Mouse (Mus musculus) large intestine, adult 2 months (tissue): ENCODE measurements around the gene Akna. TPM values are rescaled to one million over a fixed set of nuclear protein-coding genes. Genes with fewer than 3 reads are reported as not detected.

Source experiments
- DNase-seq: peaks from one replicate; pipeline ENCODE4 v3.0.0-alpha.2; 2012; ENCODE audit warnings: low read depth, low spot score
- WGBS: fragments of 180-500 bp; shearing (Covaris S2); methylation state at CpG from one replicate; pipeline ENCODE4 v1.1.7; 2018; 5-methylcytosine and 5-hydroxymethylcytosine counted together
- polyA plus RNA-seq: library from polyadenylated mRNA; depleted of rRNA; stranded (reverse); fragments of >200 nt; gene quantifications from 2 replicates; pipeline ENCODE4 v1.2.3, GENCODE M21; 2012

Akna gene
- polyA plus RNA-seq, 1 experiment: 7.6 TPM

GRCm38 (mm10) chr4:63411222-63411621 lies 8.1 kb upstream of the Akna start:
- 62% methylated on average over 5 of the region's 5 CpGs for WGBS
- no peak for DNase-seq

GRCm38 (mm10) chr4:63410583-63410934 lies 7.4 kb upstream of the Akna start:
- under 1% methylated on average over 19 of the region's 19 CpGs for WGBS
- peak; percentile 84 for DNase-seq

DNA sequence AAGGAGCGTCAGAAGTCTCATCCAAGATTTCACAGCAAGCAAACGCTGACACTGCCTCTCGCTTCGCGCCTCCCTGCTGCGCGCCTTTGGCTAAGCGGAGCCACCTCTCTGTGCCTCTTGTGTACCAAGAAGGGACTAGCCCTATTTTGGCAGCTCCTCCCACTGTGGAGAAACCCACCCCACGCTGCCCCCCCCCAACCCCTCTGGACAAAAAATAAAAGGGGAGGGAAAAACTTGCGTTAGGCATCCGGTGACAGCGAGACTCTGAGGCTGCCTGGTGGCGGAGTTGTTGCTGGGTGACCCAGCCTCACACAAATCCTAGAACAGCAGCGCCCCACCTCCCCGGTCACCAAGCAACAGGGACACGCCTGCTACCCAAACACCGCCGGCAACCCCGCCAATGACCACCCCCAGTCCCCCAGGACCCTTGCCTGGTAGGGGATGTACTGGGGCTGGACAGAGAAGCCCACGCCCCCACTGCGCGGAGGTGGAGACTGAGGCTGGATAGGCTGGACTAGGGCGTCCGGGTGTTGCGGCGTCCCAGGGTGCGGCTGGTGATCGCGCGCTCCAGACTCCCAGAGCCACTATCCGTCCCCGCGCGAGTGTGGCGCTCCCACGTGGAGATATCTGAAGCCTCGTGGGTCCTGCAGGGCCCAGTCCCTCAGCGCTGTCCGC lies 6.9 kb upstream of the Akna start:
- under 1% methylated on average over 39 of the region's 39 CpGs for WGBS
- peak; percentile 16 for DNase-seq

- 6% methylated on average over 18 of the region's 18 CpGs for WGBS
- no peak for DNase-seq
Observed at GRCm38 (mm10) chr4:63409317-63409907, 6.3 kb upstream of the Akna start.

DNA sequence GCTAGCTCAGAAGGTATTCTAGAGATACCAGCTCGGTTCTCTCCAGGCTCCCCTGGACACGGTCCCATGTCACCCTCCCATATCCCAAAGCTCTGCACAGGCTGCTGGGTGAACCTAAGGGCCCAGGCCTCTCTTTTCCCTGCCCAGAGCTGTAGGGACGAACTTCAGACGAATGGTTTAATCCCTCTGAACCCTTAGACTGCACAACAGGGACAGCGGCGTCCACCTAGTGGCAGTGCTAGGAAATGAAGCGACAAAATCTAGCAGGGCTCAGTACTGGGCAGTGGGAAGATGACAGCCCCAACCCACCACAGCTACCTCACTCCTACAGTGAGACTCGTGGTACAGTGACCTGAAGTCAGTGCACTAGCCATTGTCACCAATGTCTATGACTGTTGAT lies 5.5 kb upstream of the Akna start:
- peak; percentile 21 for DNase-seq
- whole genome bisulfite sequencing: 19% methylated on average over 8 of the region's 8 CpGs

GRCm38 (mm10) chr4:63408247-63408646 lies 5.1 kb upstream of the Akna start:
- 67% methylated on average over 7 of the region's 7 CpGs for WGBS
- no peak for DNase-seq

DNA sequence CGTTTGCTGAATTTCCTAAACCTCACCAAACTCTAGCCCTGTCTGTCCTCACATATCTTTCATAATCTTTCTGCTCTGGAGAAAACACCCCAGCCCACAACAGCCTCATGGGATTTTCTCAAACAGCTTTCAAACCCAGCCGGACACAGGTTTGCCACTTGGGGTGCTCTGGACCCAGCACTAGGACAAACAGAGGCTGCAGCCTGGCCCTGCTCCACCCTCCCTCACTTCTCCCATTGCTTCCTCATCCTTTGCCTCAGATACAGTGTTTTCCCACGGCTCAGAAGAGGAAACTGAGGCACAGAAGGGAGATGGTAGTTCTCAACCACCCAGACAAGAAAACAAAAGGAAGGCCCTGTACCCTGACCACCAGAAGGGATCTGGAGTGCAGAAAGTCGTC lies 2.5 kb upstream of the Akna start:
- 43% methylated on average over 4 of the region's 4 CpGs for WGBS
- DNase-seq: no peak

GRCm38 (mm10) chr4:63405051-63405450 lies 1.9 kb upstream of the Akna start:
- DNase-seq: no peak

GRCm38 (mm10) chr4:63404205-63404604 lies 1.1 kb upstream of the Akna start:
- 73% methylated on average over 7 of the region's 7 CpGs for WGBS

More at GRCm38 (mm10) chr4:63405051-63405450, 1.9 kb upstream of the Akna start:
- WGBS: 32% methylated on average over 7 of the region's 7 CpGs

GRCm38 (mm10) chr4:63402558-63402957 lies 596 bp downstream of the Akna start:
- DNase-seq: no peak
- 27% methylated on average over 6 of the region's 6 CpGs for WGBS

More at GRCm38 (mm10) chr4:63404205-63404604, 1.1 kb upstream of the Akna start:
- no peak for DNase-seq

DNA sequence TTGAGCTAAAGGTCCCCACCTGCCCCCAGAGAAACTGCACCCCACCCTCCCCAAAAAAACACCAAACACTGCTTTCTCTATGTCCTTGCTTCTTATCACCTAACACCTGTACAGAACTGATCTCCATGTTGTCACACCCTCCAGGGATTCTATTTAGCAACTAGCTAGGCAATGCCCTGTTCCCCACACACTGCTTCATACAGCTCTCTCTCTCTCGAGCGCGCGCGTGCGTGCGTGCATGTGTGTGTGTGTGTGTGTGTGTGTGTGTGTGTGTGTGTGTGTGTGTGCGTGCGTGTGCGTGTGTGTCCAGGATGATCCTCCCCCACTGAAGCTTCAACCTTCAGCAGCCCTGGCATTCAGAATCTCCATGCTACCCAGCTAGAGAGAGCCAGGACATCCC lies 1.1 kb downstream of the Akna start:
- DNase-seq: no peak
- WGBS: 69% methylated on average over 10 of the region's 10 CpGs

DNA sequence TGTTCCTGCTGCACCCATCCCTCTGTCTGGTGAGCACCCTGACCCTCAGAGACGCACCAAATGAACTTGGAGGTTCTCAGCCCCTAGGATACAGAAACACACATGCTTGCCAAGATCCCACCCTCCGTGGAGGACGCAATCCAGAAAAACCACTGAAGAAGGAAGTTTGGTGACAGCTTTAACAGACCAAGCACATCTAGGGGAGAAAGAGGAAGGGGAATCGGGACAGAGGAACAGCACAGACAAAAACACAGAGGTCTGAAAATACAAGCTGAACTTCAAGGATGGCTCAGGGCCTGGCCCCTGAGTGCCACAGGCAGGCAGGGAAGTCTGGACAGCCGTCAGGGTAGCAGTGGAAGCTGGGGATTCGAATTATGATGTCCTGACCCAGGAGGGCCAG lies 1.5 kb downstream of the Akna start:
- WGBS: 76% methylated on average over 6 of the region's 6 CpGs
- no peak for DNase-seq

- no peak for DNase-seq
- WGBS: 83% methylated on average over 18 of the region's 18 CpGs
Observed at GRCm38 (mm10) chr4:63400541-63401306, 2.4 kb downstream of the Akna start.

DNA sequence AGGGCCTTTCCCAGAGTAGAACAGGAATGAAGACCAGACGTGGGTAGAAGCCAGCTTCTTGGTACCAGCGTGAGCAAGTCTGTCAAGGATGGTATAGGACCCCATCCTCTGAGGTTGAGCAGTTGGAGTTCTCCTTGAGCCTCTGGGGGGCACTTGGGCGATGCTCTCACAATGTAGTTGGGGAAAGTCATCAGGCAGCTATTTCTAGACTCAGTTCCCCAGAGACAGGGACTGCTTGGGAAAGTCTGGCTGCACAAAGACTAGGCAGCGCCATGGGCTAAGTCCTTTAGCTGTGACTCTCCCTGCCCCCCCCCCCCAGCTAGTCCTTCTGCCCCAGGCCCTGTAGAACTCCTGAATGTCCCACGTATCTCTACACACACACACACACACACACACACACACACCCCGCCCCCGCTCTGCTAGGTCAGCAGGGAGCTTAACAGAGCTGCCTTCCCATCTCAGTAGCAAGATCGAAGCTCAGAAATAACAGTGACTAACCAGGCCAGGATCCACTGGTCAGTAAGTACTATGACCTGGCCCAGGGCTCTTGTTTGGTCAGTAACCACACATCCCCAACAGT lies 3.4 kb downstream of the Akna start:
- 79% methylated on average over 8 of the region's 8 CpGs for WGBS
- DNase-seq: no peak

DNA sequence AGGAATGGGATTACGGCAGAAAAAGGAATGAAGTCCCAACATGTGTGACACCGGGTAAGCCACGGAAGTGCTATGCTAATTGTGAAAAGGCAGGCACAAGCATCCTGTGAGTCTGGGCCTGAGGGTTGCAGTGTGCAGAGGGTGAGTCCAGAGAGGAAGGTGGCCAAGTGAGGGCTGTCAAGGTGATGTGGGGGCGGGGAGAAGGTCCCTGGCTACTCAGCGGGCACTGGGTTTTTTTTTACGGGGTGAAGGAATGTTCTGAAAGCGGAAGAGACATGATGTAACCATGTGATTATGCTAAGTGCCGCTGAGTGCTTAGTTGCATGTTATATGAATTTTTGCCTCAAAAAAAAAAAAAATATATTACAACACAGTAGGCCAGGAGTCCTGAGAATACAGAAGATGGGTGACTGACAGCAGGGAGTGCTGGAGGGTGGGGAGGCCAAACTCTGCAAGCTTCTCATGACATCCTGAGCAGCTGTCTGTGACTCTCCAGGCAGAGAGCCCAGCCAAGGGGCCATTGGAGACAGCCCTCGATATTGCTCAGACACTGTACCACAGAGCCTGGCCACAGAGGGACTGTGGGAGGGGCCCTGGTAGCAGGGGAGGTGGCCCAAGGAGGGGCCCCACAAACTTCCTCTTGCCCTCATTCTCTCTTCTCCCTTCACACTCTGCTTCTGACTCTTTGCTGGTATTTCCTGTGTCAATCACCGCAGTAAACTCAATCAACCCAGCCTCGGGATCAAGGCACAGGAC lies 4.1 kb downstream of the Akna start:
- 53% methylated on average over 11 of the region's 11 CpGs for WGBS

GRCm38 (mm10) chr4:63397981-63398537 lies 5.1 kb downstream of the Akna start:
- DNase-seq: no peak
- 91% methylated on average over 10 of the region's 10 CpGs for WGBS

More for the DNA sequence above, 4.1 kb downstream of the Akna start:
- DNase-seq: no peak

- no peak for DNase-seq
- WGBS: 60% methylated on average over 6 of the region's 6 CpGs
Observed at GRCm38 (mm10) chr4:63391322-63391721, 11.8 kb downstream of the Akna start.

DNA sequence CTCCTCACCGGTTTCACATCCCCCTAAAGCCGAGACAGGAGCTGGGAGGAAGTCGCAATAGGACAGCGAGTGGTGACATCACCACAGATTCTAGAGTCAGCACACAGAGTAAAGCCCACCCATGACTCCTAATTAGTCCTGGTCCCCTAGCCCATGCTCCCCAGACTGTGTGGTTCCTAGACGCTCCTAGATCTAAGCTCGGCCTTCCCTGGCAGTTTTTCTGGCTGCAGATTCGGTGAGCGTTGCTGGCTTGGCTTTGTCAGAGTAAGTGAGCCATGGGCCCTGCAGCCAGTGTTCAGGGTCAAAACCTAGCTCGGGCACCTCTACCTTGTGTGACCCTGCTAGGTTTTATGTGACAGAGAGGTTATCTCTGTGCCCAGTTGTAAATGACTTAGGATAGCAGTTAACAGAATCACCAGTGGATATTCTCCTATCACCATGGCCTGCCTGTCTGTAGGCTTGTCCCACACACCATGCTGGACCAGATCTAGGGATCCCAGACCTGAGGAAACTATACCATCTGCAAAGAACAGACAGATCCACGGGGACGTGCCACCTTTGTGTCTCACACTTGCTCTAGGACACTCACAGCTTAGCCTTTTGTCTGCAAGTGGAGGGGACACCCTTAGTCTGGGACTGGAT lies 13.1 kb downstream of the Akna start:
- 82% methylated on average over 11 of the region's 11 CpGs for WGBS
- no peak for DNase-seq
